Mouse (Mus musculus) ovary, postnatal 10 days (tissue): ENCODE results near the gene Rnase1.

Experiments
- DNase-seq: peaks from one replicate; pipeline ENCODE4 v3.0.0; 2022; ENCODE audit warnings: low spot score

Gene Rnase1

DNA sequence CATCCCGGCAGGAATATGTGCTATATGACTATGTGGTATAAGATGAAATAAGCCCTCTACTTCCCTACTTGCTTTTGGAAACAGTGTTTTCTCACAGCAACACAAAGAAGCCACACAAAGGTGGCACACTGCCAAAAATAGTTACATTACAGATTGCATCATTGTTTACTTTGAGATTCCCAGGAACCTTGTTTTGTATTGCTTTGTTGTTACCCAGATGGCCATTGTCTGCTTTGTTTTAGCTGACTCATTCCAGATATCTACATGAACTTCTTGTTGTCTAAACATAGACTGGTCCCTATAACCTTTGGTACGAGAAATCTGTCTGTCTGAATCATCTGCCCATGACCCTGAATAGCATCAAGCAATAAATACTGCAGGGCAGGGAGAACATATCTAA lies 6.2 kb downstream of the Rnase1 start:
- DNase-seq, result no peak

DNA sequence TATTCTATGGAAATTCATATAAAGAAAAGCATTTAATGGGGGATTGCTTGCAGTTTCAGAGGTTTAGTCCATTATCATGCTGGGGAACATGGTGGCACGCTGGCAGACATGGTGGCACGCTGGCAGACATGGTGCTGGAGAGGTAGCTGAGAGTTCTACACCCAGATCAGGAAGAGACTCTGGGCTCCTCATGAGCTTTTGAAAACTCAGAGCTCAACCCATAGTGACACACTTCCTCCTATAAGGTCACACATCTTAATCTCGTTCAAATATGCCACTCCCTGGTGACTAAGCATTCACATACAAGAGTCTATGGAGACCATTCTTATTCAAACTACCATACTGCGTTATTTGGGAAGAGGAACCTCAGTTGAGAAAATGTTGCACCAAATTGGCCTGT lies 14.2 kb downstream of the Rnase1 start:
- no peak for DNase-seq

DNA sequence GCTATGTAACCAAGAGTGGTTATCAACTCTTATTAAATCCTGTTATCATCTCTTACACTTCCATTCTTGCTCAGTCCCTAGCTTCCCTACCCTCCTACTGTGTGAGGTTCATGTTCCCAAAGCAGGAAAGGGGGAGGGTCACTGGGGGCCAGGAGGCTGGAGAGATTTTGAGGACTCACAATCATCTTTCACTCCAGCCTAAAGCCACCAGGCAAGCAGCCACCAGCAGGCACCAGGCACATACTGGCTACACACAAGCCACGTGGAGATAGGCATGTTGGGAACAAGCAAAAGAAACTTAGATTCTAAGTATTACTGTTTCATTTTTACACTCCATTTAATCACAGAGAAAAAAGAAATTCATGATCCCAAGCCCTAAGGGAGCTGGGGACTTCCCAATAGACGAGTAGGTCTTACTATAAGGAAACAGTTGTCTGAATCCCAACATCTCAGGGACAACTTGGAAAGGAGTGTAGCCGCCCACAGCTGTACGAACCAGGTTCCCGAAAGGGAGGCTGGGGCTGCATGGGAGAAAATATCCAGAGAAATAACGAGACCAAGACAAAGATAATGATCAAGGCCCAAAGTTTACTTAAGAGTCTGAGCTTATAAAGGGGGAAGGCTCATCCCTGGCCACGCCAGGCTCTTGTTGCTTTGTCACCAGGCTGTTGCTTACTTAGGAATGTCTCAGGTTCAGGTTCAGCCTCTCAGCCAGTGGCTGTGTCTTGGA lies 15.3 kb downstream of the Rnase1 start:
- no peak for DNase-seq

- DNase-seq, result no peak
Measured at GRCm38 (mm10) chr14:51130315-51130940, 16.2 kb downstream of the Rnase1 start.

DNA sequence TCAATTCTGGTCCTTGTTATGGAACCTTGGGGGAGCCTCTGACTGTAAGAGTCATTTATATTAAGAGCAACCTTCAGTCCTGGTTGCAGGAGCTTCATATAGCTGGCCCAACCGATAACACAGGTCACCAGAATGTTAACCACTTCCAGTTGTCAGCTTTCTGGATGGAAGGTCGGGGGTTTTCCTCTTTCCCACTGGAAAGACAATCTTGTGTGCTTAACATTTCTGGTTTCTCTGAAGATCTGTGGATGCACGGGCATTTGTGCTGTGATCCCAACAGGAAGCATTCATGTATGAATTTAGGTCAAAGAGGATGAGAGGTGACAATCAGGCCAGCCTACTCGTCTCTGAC lies 17.0 kb downstream of the Rnase1 start:
- DNase-seq, result no peak

GRCm38 (mm10) chr14:51128775-51129623 lies 17.6 kb downstream of the Rnase1 start:
- DNase-seq, result no peak

DNA sequence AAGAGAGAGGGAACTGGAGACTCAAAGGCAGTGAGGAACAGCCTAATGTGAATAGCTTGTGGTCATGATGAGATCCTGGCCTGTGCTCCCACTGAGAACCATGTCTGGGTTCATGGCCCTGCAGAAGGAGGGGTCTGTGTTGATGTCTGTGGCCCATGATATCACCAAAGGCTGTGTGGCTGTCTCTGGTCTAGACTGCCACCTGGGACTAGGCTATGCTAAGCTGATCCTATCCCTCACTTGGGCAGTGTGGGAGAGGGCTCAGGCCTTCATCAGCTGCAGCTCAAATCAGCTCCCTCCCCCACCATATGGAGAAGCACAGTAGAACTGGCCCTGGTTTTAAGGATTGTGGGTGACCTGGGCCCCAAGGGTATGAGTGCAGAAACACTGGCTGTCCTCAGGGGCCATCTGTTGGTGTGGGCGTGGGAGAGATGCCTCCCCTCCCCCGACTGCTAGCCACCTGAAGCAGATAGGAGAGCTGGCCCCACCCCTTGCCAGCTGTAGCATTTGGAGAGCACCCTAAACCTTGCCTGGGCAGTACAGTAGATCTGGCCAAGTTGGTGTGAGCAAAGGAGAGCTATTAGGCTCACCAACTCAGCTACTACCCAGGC lies 18.8 kb downstream of the Rnase1 start:
- DNase-seq, result no peak

DNA sequence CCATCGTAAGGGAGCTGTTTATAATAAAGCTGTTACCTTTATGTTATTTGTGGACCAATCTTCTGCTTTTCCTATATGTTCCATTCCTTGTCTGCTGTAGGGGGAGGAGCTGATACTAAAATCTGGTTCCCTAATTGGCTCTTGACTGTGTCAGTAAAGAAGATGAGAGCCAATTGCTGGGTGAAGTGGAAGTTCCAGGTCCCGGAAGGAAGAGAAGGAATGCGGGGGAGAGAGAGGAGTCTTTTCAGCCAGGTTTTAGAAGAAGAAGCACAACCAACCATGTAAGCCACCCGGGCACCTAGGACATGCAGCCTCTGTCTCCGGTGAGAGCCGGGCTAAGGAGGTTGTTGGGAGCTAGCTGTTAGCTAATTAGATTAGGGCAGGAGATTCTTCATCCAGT lies 20.9 kb downstream of the Rnase1 start:
- DNase-seq, result no peak

DNA sequence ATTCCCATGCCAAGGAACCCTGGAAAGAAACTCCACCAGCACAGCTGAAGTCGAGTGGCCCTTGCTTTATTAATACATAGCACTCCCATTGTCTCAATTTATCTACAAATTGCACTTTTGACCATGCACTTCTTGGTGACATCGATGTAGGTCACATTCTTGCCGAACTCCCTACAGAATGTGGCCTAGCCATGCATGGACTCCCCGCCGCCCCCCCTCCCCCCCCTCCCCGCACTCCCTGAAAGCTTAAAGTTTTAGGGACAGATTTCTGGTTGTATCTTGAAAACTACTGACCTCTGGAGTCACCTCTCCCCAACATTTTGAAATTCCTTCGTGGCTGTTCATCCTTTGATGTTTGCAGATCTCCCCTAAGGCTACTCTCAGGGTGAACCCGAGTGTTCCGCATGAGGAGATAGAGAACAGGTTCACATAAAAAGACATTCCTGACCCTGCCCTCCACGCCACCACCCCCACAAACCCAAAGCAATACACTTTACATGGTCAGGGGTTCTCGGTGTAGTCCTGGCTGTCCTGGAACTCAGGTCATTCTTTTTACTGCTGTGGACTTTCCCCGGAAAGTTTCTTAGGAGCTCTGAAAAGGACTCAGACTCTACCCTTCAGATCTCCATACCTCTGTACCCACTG lies 32.5 kb downstream of the Rnase1 start, which contains the start of gene Eddm3b:
Eddm3b (plus strand) TSS at position 511 of the 645 bp plus-strand sequence.
- no peak for DNase-seq

DNA sequence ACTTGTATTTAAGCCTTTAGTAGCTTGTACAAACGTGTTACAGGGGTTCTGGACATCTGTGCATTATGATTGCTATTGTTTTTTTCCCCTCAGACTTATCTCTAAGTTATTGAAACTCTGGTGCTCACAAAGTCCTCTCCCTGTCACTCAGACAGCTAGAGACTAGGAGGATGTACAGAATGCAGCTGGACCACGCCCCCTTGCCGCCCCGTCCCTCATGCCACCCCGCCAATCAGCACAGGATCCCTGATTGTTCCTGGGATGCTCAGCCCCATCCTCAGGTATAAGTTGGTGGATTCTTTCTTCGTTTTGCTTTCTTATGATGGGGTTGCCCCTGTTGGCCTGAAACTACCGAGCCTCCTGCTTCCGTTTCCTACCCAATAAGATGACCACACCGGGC lies 33.1 kb downstream of the Rnase1 start:
- DNase-seq, result no peak

DNA sequence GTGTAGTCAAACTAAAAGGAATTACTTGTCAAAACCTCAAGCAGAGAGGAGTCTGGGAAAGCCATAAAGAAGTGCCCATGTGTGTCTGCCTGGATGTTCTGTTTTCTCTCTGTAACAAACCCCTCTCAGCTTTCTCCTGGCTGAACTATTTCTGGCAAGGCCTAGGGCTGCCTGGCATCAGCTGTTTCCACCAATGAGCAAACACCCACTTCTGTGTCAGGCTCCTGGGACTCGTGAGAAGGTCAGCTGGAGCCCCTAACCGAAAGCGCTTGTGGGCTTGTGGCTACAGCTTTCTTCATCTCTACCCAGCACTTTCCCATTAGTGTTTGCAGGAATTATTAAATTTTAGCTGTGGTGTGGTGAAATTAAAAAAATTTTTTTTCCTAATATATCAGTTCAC lies 34.6 kb downstream of the Rnase1 start:
- no peak for DNase-seq

DNA sequence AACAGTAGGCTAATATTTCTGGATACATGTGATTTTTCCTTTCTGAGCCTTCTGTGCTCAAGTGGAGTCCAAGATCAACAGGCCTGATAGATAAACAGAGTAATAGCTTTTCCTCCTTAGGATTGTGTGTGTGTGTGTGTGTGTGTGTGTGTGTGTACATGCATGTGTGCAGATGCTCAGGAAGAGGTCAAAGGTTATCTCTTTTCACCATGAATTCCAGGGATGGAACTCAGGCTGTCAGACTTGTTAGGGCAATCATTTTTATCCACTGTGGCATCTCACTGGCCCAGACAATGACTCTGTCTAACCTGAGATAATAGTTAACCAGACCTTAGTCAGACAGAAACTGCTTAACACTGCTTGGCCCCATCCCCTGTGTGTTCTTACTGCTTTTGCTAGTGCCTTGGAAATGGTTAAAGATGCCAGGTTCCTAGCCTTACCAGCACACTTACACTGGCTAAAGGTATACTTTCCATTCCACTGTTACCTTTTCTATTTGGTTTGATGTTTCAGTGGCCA lies 40.1 kb downstream of the Rnase1 start:
- DNase-seq, result no peak

DNA sequence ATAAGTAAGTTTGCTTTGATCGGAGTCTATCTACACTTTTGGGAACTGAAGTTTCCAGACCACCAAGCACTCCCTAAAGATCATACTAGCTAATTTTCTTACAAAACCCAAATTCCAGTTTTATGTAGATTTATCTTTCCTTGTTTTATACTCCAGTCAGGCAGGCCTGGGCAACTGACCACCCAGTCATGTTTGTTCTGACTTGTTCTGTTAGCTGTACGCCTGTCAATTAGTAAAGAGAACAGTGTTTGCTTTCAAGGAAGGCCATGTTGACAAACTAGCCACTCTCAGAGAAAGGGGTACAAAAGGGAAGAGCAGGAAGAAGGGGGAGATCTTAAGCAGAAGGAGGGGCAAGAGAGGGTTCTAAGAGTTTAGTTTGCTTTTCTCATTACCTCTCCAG lies 42.2 kb downstream of the Rnase1 start:
- no peak for DNase-seq

DNA sequence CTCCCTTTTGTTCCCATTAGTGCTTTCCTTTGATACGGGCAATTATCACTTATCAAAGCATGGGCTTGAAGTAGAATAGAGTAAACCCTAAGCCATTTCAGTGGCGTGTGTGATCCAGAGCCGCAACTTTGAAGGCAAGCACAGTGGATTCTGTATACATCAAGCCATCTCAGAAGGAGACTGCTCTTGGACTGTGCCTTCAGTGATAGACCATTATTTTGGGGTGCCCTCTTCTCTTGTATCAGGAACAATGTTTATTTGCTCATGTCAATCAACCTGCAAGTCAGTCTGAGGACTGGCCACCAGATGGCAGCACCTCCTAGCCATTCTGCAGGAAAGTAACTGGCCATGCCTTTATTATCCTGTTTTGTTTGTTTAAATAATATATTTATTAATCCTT lies 43.4 kb downstream of the Rnase1 start:
- DNase-seq, result no peak

- DNase-seq, result no peak
Measured at GRCm38 (mm10) chr14:51101284-51101683, 45.3 kb downstream of the Rnase1 start.

DNA sequence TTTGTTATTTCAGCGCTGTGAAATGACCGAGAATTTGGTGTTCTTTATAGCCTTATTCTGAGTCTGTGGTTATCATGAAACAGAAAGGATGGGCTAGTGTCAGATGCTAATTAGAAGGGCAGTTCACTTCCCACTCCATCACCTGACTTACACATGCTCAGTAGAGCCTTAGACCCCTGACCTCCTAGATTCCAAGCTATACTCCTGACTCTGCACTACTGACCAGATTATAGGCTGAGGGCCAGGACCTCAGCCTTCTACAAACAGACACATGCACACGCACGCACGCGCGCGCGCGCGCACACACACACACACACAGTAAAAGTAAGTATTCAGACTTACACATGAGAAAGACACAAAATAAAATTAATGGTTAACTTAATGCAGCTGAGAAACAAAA lies 47.7 kb downstream of the Rnase1 start:
- no peak for DNase-seq

GRCm38 (mm10) chr14:51098300-51098699 lies 48.3 kb downstream of the Rnase1 start:
- peak; percentile 39 for DNase-seq

- no peak for DNase-seq
Measured at GRCm38 (mm10) chr14:51095736-51096524, 50.7 kb downstream of the Rnase1 start.
